Mouse (Mus musculus): Measurements from ENCODE around the gene Tmem107. TPM values are rescaled to one million over a fixed set of nuclear protein-coding genes. Genes with fewer than 3 reads are reported as not detected.

Gene Tmem107
- polyA plus RNA-seq, 1 experiment from 2014 or later: 45.1 TPM

DNA sequence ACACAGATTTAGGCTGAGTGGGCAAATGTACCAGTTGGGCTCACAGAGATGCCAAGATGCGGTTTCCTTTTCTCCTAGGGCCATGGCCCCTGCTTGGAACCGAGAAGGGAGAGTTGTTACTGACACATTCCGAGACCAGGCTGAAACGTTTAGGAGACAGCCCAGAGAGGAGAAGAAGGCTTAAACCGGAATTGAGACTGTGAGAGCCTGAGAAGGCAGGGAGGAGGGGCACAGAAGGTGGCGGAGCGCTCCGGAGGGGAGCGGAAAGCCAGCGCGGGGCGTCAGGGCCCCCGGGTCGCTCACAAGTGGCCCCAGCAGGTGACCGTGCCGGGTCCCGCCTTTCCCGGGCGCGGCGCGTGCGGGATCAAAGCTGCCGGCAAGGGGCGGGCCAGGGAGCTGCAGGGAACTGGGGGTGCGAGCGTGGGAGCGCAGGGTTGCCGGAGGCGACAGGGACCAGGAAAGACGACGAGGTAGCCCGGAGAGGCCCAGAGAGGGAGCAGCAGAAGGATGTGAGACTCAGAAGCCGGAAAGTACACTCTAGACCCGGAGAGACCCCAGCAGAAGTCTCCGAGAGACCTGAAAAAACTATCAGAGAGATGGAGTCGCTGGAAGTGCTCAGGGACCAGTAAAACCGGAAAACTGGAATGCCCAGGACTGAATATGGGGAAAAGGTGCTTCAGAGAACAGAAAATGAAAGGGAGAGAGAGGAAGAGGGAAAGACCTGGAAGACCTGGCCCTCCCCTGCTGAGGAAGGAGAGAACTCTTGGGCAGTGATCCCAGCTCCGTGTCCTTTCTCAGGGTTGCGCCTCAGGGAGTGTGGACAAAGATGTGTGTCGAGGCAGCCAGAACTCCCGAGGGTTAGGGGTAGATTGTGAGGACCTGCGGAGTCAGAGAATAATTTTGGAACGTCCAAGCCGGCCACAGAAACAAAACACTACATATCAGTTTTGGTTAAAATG is 47.4 kb downstream of the Tmem107 start:
- Histone ChIP-seq H3K4me2 (replicated peaks) (peak overlapping the region; percentile 70), H3K4me3 (peak overlapping the region; percentile 55), H3K9me3 (no peaks in the 10 kb centered on the region), H3K27me3 (peaks cover 64% of the 10 kb centered on the region), H3K27ac (replicated peaks) (peak overlapping the region; percentile 43), H3K4me1 (peaks cover 42% of the 10 kb centered on the region), H3K9ac (replicated peaks) (peak overlapping the region; percentile 69), H3K36me3 (no peaks in the 10 kb centered on the region)
- no peak for ATAC-seq (ENCODE audit: low FRiP score, low read depth)
- WGBS: under 1% methylated on average over 45 of the region's 45 CpGs

DNA sequence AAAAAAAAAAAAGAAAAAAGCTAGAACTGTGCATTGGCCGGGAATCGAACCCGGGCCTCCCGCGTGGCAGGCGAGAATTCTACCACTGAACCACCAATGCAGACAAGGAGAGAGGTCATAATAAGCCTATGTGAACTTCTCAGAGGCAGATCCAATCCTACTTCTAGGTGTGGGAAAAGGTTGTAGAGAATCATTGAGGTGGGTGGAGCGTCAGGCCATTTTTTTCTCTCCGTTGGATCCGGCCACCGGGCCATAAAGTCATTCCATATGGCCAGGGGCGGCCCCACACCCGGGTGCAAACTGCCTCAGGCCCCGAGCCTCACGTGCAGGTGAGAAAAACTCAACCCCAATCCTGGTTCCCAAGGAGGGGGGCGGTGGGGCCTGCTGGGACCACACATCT is 48.2 kb downstream of the Tmem107 start:
- Histone ChIP-seq H3K27me3 (peaks cover 62% of the 10 kb centered on the region), H3K9me3 (no peaks in the 10 kb centered on the region), H3K4me2 (replicated peaks) (peak overlapping the region; percentile 70), H3K4me3 (peak overlapping the region; percentile 55), H3K9ac (replicated peaks) (no peak overlapping the region; the same call in 1 of the 2 replicates), H3K4me1 (peaks cover 46% of the 10 kb centered on the region), H3K27ac (replicated peaks) (no peak overlapping the region), H3K36me3 (no peaks in the 10 kb centered on the region)
- ATAC-seq (ENCODE audit: low FRiP score, low read depth): no peak
- 0% methylated on average over 15 of the region's 15 CpGs for WGBS

DNA sequence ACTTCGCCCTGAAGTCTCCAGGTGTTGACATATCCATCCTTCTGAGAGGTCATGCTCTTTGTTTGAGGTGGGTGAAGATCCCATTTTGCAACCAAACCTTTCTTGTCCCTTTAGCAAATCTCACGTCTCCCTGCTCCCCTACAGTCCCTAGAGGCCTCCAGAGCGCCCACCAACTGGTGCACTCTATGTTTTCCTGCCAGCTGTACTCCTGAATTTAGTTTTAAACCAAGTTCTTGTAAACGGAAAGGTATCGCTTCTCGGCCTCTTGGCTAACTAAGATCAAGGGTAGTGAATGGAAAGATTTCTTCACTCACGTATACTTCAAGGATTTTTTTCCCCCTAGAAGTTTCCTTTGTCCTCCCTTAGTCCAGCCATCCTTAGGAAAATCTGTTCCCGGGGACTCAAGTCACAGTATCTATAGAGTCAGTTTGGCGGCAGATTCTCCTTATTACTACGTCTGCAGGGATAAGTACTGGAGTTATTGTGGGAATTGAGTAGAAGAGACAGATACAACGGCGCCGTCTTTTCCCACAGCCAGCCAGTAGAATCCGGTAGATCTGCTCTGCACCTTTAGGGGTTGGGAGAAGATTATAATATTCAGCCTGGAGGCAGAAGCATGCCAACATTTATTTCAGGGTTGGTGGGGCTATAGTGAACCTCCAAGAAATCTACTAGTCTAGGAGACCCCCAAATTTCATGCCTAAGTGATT is 49.0 kb downstream of the Tmem107 start:
- WGBS: 29% methylated on average over 14 of the region's 14 CpGs
- Histone ChIP-seq H3K9me3 (no peaks in the 10 kb centered on the region), H3K36me3 (no peaks in the 10 kb centered on the region), H3K4me2 (replicated peaks) (peak overlapping the region; percentile 92), H3K27ac (replicated peaks) (no peak overlapping the region), H3K4me1 (peaks cover 46% of the 10 kb centered on the region), H3K9ac (replicated peaks) (no peak overlapping the region), H3K4me3 (peak overlapping the region; percentile 77), H3K27me3 (peaks cover 53% of the 10 kb centered on the region)
- ATAC-seq (ENCODE audit: low FRiP score, low read depth): no peak

DNA sequence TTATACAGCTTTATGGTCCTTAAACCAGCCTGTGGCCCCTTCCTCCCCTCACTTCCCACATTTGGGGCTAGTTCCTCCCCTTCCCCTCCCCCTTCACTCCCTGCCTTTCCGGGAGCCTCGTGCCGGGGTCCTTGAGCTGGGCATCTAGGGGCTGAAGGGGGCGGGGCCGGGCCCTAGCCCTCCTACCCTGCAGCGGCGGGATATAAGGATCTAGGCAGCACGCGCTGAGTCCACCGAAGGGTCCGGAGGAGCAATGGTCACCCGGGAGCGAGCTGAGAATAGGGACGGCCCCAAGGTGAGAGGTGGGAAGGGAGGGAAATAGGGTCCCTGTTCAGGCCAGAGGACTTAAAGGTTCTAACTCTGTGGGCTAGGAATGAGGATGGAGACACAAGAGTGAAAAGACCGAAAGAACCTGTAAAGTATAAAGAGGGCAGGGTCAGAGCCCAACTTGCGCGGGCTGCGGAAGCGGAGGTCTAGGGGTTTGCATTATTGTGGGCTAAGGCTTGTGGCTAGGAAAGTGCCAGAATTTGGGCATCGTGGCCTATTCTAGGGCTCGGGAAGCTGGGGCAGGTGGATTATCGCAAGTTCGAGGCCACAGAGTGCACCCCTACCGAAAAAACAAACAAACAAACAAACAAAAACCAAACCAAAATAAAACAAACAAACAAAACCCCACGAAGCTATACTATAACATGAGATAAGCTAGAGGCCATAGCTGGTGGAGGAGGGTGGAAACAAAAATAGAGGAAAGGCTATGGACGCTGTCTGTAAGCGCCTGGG is 49.8 kb downstream of the Tmem107 start, which contains the start of gene Hes7:
Gene Hes7 (plus strand): TSS at position 184 of the 780 bp plus-strand sequence.
- peaks cover 47% of the 10 kb centered on the region for H3K27me3 ChIP-seq
- no peak within 1 kb of the TSS for H3K27ac ChIP-seq (replicated peaks)
- ATAC-seq (ENCODE audit: low FRiP score, low read depth): no peak
- H3K9me3 ChIP-seq: no peaks in the 10 kb centered on the region
- peak within 1 kb of the TSS; percentile 72 for H3K9ac ChIP-seq (replicated peaks)
- 2% methylated on average over 27 of the region's 27 CpGs for WGBS
- peaks cover 46% of the 10 kb centered on the region for H3K4me1 ChIP-seq
- peak within 1 kb of the TSS; percentile 77 for H3K4me3 ChIP-seq
- peak within 1 kb of the TSS; percentile 92 for H3K4me2 ChIP-seq (replicated peaks)
- H3K36me3 ChIP-seq: no peaks in the 10 kb centered on the region

DNA sequence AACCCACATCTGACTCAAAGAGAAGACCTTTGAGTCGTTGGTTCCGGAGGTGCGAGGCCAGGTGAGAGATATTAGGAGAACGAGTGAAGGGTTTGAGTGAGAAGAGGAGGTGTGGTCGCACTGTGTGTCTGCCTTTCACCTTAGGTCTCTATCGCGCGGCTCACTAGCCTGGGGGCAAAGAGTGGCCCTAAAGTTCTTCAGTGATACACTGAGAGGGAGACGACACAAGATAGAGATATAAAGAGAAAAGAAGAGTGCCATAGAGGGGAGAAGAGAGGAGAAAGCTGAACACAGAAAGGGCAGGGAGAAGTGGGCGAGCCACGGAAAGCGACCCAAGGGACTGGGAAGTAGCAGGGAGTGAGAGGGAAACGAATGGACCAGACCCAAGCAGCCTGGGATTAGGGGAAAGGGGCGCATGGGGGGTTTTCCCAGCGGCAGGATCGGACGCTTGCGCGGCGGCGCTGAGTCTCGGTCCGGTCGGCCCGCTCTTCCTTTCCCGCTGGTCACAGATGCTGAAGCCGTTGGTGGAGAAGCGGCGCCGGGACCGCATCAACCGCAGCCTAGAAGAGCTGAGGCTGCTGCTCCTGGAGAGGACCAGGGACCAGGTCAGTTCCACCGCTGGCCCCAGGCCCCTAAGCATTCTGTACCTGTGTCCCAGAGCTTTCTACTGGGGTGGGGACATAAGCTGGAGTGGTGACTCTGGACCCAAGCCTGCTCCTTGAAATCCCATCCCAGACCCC is 50.6 kb downstream of the Tmem107 start:
- Histone ChIP-seq H3K4me1 (peaks cover 54% of the 10 kb centered on the region), H3K4me2 (replicated peaks) (peak overlapping the region; percentile 92), H3K36me3 (no peaks in the 10 kb centered on the region), H3K9me3 (no peaks in the 10 kb centered on the region), H3K27me3 (peaks cover 46% of the 10 kb centered on the region), H3K9ac (replicated peaks) (peak overlapping the region; percentile 72), H3K27ac (replicated peaks) (no peak overlapping the region), H3K4me3 (peak overlapping the region; percentile 77)
- ATAC-seq (ENCODE audit: low FRiP score, low read depth): no peak
- under 1% methylated on average over 33 of the region's 33 CpGs for WGBS

DNA sequence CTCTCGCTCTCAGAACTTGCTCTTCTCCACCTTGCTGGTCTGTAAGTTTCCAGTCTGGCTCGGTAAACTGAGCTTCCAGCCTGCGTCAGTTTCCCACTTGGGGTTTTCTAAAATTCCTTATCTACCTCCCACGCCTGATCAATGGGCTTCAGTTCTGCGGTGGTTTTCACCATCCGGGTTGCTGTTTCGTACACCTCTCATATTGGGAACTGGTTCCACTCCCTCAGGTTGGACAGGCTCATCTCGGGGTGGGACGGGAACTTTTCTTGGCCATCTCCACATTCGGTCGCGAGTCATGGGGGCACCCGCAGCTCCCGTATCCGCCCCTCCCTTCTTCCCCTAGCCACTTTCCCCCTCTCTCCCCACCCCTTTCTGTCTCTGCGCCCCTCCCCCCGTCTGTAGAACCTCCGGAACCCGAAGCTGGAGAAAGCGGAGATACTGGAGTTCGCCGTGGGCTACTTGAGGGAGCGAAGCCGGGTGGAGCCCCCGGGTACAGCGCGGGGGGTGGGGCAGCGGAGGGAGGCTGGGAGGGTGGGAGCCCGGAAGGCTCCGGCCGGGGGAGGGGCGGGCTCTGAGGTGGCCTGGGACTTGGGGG is 51.2 kb downstream of the Tmem107 start:
- no peaks in the 10 kb centered on the region for H3K9me3 ChIP-seq
- H3K27ac ChIP-seq (replicated peaks): peak overlapping the region; percentile 75; the same call in 1 of the 2 replicates
- peak overlapping the region; percentile 72 for H3K9ac ChIP-seq (replicated peaks)
- no peak for ATAC-seq (ENCODE audit: low FRiP score, low read depth)
- H3K36me3 ChIP-seq: no peaks in the 10 kb centered on the region
- H3K4me3 ChIP-seq: peak overlapping the region; percentile 77
- WGBS: 1% methylated on average over 31 of the region's 32 CpGs
- H3K4me2 ChIP-seq (replicated peaks): peak overlapping the region; percentile 92
- peaks cover 55% of the 10 kb centered on the region for H3K4me1 ChIP-seq
- H3K27me3 ChIP-seq: peaks cover 46% of the 10 kb centered on the region

DNA sequence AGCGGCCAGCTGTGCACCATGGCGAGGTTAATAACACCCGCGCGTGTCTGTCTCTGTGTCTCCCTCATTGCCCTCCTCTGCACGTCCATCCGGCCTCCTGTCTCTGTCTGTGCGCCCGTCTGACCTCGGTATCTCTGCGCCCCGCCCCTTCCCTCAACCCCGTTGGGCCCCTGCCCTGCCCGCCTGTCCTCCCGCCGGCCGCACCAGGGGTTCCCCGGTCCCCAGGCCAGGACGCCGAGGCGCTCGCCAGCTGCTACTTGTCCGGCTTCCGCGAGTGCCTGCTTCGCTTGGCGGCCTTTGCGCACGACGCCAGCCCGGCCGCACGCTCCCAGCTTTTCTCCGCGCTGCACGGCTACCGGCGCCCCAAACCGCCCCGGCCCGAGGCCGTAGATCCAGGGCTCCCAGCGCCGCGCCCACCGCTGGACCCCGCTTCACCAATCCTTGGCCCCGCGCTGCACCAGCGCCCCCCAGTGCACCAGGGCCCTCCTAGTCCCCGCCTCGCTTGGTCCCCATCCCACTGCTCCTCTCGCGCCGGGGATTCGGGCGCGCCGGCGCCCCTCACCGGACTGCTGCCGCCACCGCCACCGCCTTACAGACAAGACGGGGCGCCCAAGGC is 51.8 kb downstream of the Tmem107 start, which contains the start of gene 9130213A22Rik:
Gene 9130213A22Rik (minus strand): TSS at position 254 of the 616 bp plus-strand sequence.
- Histone ChIP-seq H3K9ac (replicated peaks) (peak within 1 kb of the TSS; percentile 72), H3K27me3 (peaks cover 49% of the 10 kb centered on the region), H3K36me3 (no peaks in the 10 kb centered on the region), H3K4me2 (replicated peaks) (peak within 1 kb of the TSS; percentile 92), H3K9me3 (no peaks in the 10 kb centered on the region), H3K27ac (replicated peaks) (peak within 1 kb of the TSS; percentile 75), H3K4me3 (peak within 1 kb of the TSS; percentile 77), H3K4me1 (peaks cover 49% of the 10 kb centered on the region)
- ATAC-seq (ENCODE audit: low FRiP score, low read depth): peak; percentile 64
- under 1% methylated on average over 61 of the region's 66 CpGs for WGBS

Other genes starting within 250 kb of the Tmem107 start
- gene Ndel1, start 198.9 kb upstream of the Tmem107 start, polyA plus RNA-seq (2016; fragmentation: Nextera tagmentation; extraction: Ambion mirVana): 60.4 and 65.3 TPM in 2 replicates
- 0.10 TPM in 1 of 2 replicates, not detected in the other for gene Rnf222, start 182.3 kb upstream of the Tmem107 start, polyA plus RNA-seq (2016; fragmentation: Nextera tagmentation; extraction: Ambion mirVana)
- 743 and 773 TPM in 2 replicates for gene Rpl26, start 169.2 kb upstream of the Tmem107 start, polyA plus RNA-seq (2016; fragmentation: Nextera tagmentation; extraction: Ambion mirVana)
- gene Odf4, start 143.7 kb upstream of the Tmem107 start, polyA plus RNA-seq (2016; fragmentation: Nextera tagmentation; extraction: Ambion mirVana): 0.20 TPM in 1 of 2 replicates, not detected in the other
- 5.9 and 6.7 TPM in 2 replicates for gene Arhgef15, start 113.3 kb upstream of the Tmem107 start, polyA plus RNA-seq (2016; fragmentation: Nextera tagmentation; extraction: Ambion mirVana)
- 1.7 and 1.9 TPM in 2 replicates for gene Slc25a35, start 102.7 kb upstream of the Tmem107 start, polyA plus RNA-seq (2016; fragmentation: Nextera tagmentation; extraction: Ambion mirVana)
- gene Rangrf, start 95.6 kb upstream of the Tmem107 start, polyA plus RNA-seq (2016; fragmentation: Nextera tagmentation; extraction: Ambion mirVana): 39.2 and 42.1 TPM in 2 replicates
- gene Pfas, start 62.3 kb upstream of the Tmem107 start, polyA plus RNA-seq (2016; fragmentation: Nextera tagmentation; extraction: Ambion mirVana): 34.7 and 38.7 TPM in 2 replicates
- 72.4 and 77.1 TPM in 2 replicates for gene Ctc1, start 54.9 kb upstream of the Tmem107 start, polyA plus RNA-seq (2016; fragmentation: Nextera tagmentation; extraction: Ambion mirVana)
- 139 and 142 TPM in 2 replicates for gene Aurkb, start 25.2 kb upstream of the Tmem107 start, polyA plus RNA-seq (2016; fragmentation: Nextera tagmentation; extraction: Ambion mirVana)
- 13.3 and 16.3 TPM in 2 replicates for gene Borcs6, start 11.1 kb upstream of the Tmem107 start, polyA plus RNA-seq (2016; fragmentation: Nextera tagmentation; extraction: Ambion mirVana)
- gene Vamp2, start 17.7 kb downstream of the Tmem107 start, polyA plus RNA-seq (2016; fragmentation: Nextera tagmentation; extraction: Ambion mirVana): 123 and 131 TPM in 2 replicates
- gene Per1, start 24.4 kb downstream of the Tmem107 start, polyA plus RNA-seq (2016; fragmentation: Nextera tagmentation; extraction: Ambion mirVana): 9.8 and 10.9 TPM in 2 replicates
- gene Hes7, start 49.6 kb downstream of the Tmem107 start, polyA plus RNA-seq (2016; fragmentation: Nextera tagmentation; extraction: Ambion mirVana): 0.21 and 0.38 TPM in 2 replicates
- gene 9130213A22Rik, start 51.8 kb downstream of the Tmem107 start, polyA plus RNA-seq (2016; fragmentation: Nextera tagmentation; extraction: Ambion mirVana): 0.18 and 0.29 TPM in 2 replicates
- gene Aloxe3, start 55.1 kb downstream of the Tmem107 start, polyA plus RNA-seq (2016; fragmentation: Nextera tagmentation; extraction: Ambion mirVana): 0.66 and 0.67 TPM in 2 replicates
- 0.06 TPM in 1 of 2 replicates, not detected in the other for gene Alox12b, start 86.2 kb downstream of the Tmem107 start, polyA plus RNA-seq (2016; fragmentation: Nextera tagmentation; extraction: Ambion mirVana)
- gene Alox8, start 127.0 kb downstream of the Tmem107 start, polyA plus RNA-seq (2016; fragmentation: Nextera tagmentation; extraction: Ambion mirVana): 0.13 TPM in 1 of 2 replicates, not detected in the other
- 0.23 and 0.25 TPM in 2 replicates for gene Gucy2e, start 166.2 kb downstream of the Tmem107 start, polyA plus RNA-seq (2016; fragmentation: Nextera tagmentation; extraction: Ambion mirVana)